Mouse (Mus musculus) embryonic facial prominence, embryonic 12.5 days (tissue): ENCODE data around the gene Gnaz. TPM values are rescaled to one million over a fixed set of nuclear protein-coding genes. Genes with fewer than 3 reads are reported as not detected.
"Not testable (repeated sequence)": the region's sequence is repeated elsewhere in the genome, so short reads cannot be mapped to it uniquely, and the experiment has no call there.

ENCODE experiments used
- ATAC-seq: fragments of 200-750 bp; cut with Nextera tagmentation; 2 replicates; pipeline ENCODE4 v1.8.0; 2017; ENCODE audit not compliant: insufficient number of reproducible peaks, insufficient read depth, low FRiP score, low TSS enrichment
- H3K27ac ChIP-seq: fragments of 300-500 bp; sonication (generic); 2 replicates; pipeline ENCODE4 v1.5.1; 2016; ENCODE audit warnings: mild to moderate bottlenecking
- H3K27me3 ChIP-seq: fragments of 300-500 bp; sonication (generic); 2 replicates; pipeline ENCODE4 v1.6.1; 2016; ENCODE audit warnings: mild to moderate bottlenecking, moderate library complexity
- H3K36me3 ChIP-seq: fragments of 300-500 bp; sonication (generic); 2 replicates; pipeline ENCODE4 v1.6.1; 2016; ENCODE audit warnings: mild to moderate bottlenecking
- H3K4me1 ChIP-seq: fragments of 300-500 bp; sonication (generic); 2 replicates; pipeline ENCODE4 v1.6.1; 2016
- H3K4me2 ChIP-seq: fragments of 300-500 bp; sonication (generic); replicated peaks from 2 replicates; pipeline ENCODE4 v1.6.1; 2016; ENCODE audit warnings: mild to moderate bottlenecking, moderate library complexity
- H3K4me3 ChIP-seq: fragments of 300-500 bp; sonication (generic); 2 replicates; pipeline ENCODE4 v1.5.1; 2016; ENCODE audit warnings: mild to moderate bottlenecking
- H3K9ac ChIP-seq: fragments of 300-500 bp; sonication (generic); 2 replicates; pipeline ENCODE4 v1.6.1; 2016; ENCODE audit warnings: mild to moderate bottlenecking, moderate library complexity
- H3K9me3 ChIP-seq: fragments of 300-500 bp; sonication (generic); 2 replicates; pipeline ENCODE4 v1.6.1; 2016; ENCODE audit warnings: mild to moderate bottlenecking, moderate library complexity
- whole genome bisulfite sequencing: fragments of 180-500 bp; shearing (Covaris S2); methylation state at CpG from one replicate; pipeline ENCODE4 v1.1.7; 2016; 5-methylcytosine and 5-hydroxymethylcytosine counted together
- polyA plus RNA-seq: library from polyadenylated mRNA; unstranded; fragments of >200 nt; fragmentation: Nextera tagmentation; extraction: Ambion mirVana; gene quantifications from 2 replicates; pipeline ENCODE4 v1.2.1, GENCODE M21; 2016

Gene Gnaz
- polyA plus RNA-seq, 1 experiment from 2014 or later: 5.2 TPM

- H3K4me3 ChIP-seq: no peak overlapping the region
- peaks cover 18% of the 10 kb centered on the region for H3K4me1 ChIP-seq
- H3K27ac ChIP-seq: no peak overlapping the region
- ATAC-seq: no peak
- H3K4me2 ChIP-seq: no peak overlapping the region
- no peaks in the 10 kb centered on the region for H3K27me3 ChIP-seq
- no peaks in the 10 kb centered on the region for H3K36me3 ChIP-seq
- no peak overlapping the region for H3K9ac ChIP-seq
- H3K9me3 ChIP-seq: no peaks in the 10 kb centered on the region
- 74% methylated on average over 5 of the region's 5 CpGs for WGBS
Measured at GRCm38 (mm10) chr10:75031345-75032114, 64.6 kb downstream of the Gnaz start.

GRCm38 (mm10) chr10:75032395-75032794 is 65.4 kb downstream of the Gnaz start, which contains the start of gene Rsph14:
Gene Rsph14, minus strand, starts transcription at chr10:75032586.
- Histone ChIP-seq H3K9me3 (no peaks in the 10 kb centered on the region), H3K9ac (no peak within 1 kb of the TSS), H3K27me3 (no peaks in the 10 kb centered on the region), H3K4me3 (no peak within 1 kb of the TSS), H3K4me1 (peaks cover 20% of the 10 kb centered on the region), H3K4me2 (peak within 1 kb of the TSS; percentile 32; the same call in 1 of the 2 replicates), H3K36me3 (no peaks in the 10 kb centered on the region), H3K27ac (no peak within 1 kb of the TSS)
- ATAC-seq: no peak
- 16% methylated on average over 10 of the region's 10 CpGs for WGBS

DNA sequence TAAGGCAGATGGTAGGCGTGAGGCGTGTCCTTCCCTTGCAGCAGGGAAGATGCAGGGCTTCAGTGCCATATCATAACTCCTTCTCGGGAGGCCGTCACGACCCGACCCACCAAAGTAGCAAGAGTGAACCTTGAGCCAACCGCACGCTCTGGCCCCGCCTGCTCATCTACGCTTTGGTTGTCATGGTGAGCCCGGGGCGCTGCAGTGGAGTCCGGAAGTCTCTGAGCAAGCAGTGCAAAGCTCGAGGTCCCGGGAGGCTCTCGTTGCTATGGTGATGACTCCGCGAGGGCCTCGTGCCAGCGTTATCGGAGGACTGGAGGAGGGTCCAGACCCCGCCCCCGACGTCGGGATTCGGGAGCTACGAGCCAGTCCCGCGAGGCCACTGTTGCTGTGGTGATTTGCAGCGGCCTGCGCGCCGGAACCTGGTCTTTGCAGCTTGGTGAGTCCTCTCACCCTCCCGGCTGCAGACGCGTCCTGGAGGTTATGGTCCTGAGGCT is 70.0 kb downstream of the Gnaz start, which contains the start of gene Rab36:
Gene Rab36 (plus strand): TSS at position 176 of the 497 bp plus-strand sequence.
- peak; percentile 96 for ATAC-seq

DNA sequence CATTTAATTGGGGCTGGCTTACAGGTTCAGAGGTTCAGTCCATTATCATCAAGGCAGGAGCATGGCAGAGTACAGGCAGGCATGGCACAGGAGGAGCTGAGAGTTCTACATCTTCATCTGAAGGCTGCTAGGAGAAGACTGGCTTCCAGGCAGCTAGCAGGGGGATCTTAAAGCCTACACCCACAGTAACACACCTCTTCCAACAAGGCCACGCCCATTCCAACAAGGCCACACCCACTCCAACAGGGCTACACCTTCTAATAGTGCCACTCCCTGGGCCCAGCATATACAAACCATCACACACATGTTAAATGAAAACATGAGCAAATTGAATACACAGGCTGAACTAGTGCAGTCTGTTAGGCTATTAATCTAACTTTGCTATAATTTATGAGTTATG is 75.1 kb downstream of the Gnaz start:
- H3K27me3 ChIP-seq, H3K4me3 ChIP-seq, H3K4me2 ChIP-seq, H3K4me1 ChIP-seq, H3K9me3 ChIP-seq, H3K9ac ChIP-seq, H3K27ac ChIP-seq, ATAC-seq: not testable (repeated sequence)
- peaks cover 16% of the 10 kb centered on the region; the same call in 1 of the 2 replicates for H3K36me3 ChIP-seq
- 15% methylated on average over 1 of the region's 1 CpGs for WGBS

More for the DNA sequence above, 70.0 kb downstream of the Gnaz start, which contains the start of gene Rab36:
- Histone ChIP-seq H3K9me3 (no peaks in the 10 kb centered on the region), H3K4me1 (peaks cover 25% of the 10 kb centered on the region), H3K4me2 (peak within 1 kb of the TSS; percentile 76), H3K27me3 (no peaks in the 10 kb centered on the region), H3K9ac (peak within 1 kb of the TSS; percentile 63), H3K27ac (peak within 1 kb of the TSS; percentile 92), H3K36me3 (no peaks in the 10 kb centered on the region), H3K4me3 (peak within 1 kb of the TSS; percentile 46)
- under 1% methylated on average over 36 of the region's 36 CpGs for WGBS

- H3K4me1 ChIP-seq: no peaks in the 10 kb centered on the region
- H3K4me3 ChIP-seq: no peak overlapping the region
- peaks cover 19% of the 10 kb centered on the region; the same call in 1 of the 2 replicates for H3K36me3 ChIP-seq
- 37% methylated on average over 7 of the region's 7 CpGs for WGBS
- no peak overlapping the region for H3K27ac ChIP-seq
- H3K4me2 ChIP-seq: no peak overlapping the region
- H3K9ac ChIP-seq: no peak overlapping the region
- H3K9me3 ChIP-seq: no peaks in the 10 kb centered on the region
- no peak for ATAC-seq
- H3K27me3 ChIP-seq: no peaks in the 10 kb centered on the region
Measured at GRCm38 (mm10) chr10:75044459-75044858, 77.5 kb downstream of the Gnaz start.

- Histone ChIP-seq H3K4me1 (no peaks in the 10 kb centered on the region), H3K27me3 (no peaks in the 10 kb centered on the region), H3K9me3 (no peaks in the 10 kb centered on the region), H3K27ac (no peak overlapping the region), H3K36me3 (peaks cover 19% of the 10 kb centered on the region; the same call in 1 of the 2 replicates), H3K4me3 (no peak overlapping the region), H3K4me2 (no peak overlapping the region), H3K9ac (no peak overlapping the region)
- WGBS: 88% methylated on average over 15 of the region's 15 CpGs
- ATAC-seq: no peak
Measured at GRCm38 (mm10) chr10:75045831-75046230, 78.9 kb downstream of the Gnaz start.

- no peak overlapping the region for H3K27ac ChIP-seq
- ATAC-seq: no peak
- no peak overlapping the region for H3K9ac ChIP-seq
- 96% methylated on average over 7 of the region's 7 CpGs for WGBS
- no peak overlapping the region for H3K4me3 ChIP-seq
- H3K4me1 ChIP-seq: no peaks in the 10 kb centered on the region
- peaks cover 19% of the 10 kb centered on the region; the same call in 1 of the 2 replicates for H3K36me3 ChIP-seq
- H3K9me3 ChIP-seq: no peaks in the 10 kb centered on the region
- no peak overlapping the region for H3K4me2 ChIP-seq
- H3K27me3 ChIP-seq: no peaks in the 10 kb centered on the region
Measured at GRCm38 (mm10) chr10:75048711-75049110, 81.7 kb downstream of the Gnaz start.

DNA sequence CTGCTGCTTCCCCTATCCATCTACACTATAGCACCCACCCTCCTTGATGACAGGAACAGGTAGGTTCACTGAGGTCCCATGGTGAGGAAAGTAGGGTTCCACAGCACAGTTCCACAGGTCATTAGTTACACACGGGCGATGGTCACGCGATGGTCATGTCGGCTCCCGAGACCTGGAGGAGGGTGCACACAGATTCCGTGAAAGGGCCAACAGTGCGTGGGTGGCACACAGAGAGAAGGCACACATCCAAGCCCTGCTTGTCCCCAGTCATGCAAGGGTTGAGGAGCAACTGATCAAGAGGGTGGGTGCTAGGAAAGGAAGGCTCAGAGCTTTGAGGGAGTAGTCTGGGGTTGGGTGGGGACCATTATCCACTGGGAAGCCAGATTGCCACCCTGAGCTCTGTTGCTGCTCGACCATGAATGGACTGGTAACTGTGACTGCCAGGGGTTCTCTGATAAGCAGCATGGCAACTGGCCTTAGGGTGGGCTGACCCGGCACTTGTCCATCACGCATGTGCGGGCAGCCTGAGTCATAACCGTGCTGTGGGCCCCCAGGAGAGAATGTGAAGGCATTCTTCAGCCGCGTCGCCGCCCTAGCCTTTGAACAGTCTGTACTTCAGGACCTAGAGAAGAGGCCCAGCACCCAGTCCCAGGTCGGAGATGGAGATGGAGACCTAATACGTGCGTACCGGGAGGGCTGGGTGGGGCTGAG is 84.5 kb downstream of the Gnaz start:
- 91% methylated on average over 21 of the region's 21 CpGs for WGBS
- H3K9ac ChIP-seq: no peak overlapping the region
- peaks cover 7% of the 10 kb centered on the region; the same call in 1 of the 2 replicates for H3K36me3 ChIP-seq
- H3K4me1 ChIP-seq: 0 out of 2 replicates have a peak, but pooled peaks cover 8% of the 10 kb centered on the region
- H3K27me3 ChIP-seq: no peaks in the 10 kb centered on the region
- no peak overlapping the region for H3K4me2 ChIP-seq
- ATAC-seq: no peak
- no peak overlapping the region for H3K4me3 ChIP-seq
- no peaks in the 10 kb centered on the region for H3K9me3 ChIP-seq
- H3K27ac ChIP-seq: no peak overlapping the region

DNA sequence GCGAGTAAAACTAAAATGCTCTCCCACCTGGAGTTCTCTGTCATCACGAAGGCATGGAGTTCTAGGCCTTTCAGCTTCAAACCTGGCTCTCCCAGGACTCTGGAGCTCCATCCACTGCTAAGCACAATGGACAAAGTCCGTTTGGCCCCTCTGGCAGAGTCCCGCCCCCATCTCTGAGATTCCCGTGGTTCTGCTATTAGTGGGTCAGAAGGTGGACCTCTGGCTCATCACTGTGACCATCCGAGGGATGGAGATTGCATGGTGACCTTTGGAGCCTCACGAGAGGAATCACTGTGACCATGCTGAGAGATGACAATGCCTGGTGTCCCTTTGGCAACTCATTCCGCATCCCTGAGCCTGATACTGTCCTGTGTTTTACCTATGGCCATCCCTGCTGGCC is 85.9 kb downstream of the Gnaz start:
- Histone ChIP-seq H3K4me1 (0 out of 2 replicates have a peak, but pooled peaks cover 8% of the 10 kb centered on the region), H3K9ac (no peak overlapping the region), H3K36me3 (no peaks in the 10 kb centered on the region), H3K27me3 (no peaks in the 10 kb centered on the region), H3K4me2 (no peak overlapping the region), H3K27ac (no peak overlapping the region), H3K9me3 (no peaks in the 10 kb centered on the region), H3K4me3 (no peak overlapping the region)
- 76% methylated on average over 8 of the region's 8 CpGs for WGBS
- no peak for ATAC-seq

DNA sequence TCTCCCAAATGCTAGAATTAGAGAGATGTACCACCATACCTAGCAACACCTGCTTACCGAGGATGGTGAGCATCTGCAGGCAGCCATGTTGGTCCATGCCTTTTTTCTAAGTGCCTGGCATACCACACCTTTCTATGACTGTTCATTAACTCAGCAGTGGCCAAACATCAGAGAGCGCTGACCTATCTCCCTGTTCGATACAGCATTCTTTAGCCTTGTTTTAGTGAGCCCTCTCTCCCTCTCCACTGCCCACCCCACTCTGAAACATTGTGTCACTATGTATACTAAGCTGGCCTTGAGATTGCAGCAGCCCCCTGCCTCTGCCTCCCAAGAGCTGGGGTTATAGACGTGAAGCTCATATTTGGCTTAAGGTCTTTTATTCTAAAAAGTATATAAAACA is 86.7 kb downstream of the Gnaz start:
- Histone ChIP-seq H3K4me2 (no peak overlapping the region), H3K36me3 (no peaks in the 10 kb centered on the region), H3K27ac (no peak overlapping the region), H3K4me3 (no peak overlapping the region), H3K4me1 (0 out of 2 replicates have a peak, but pooled peaks cover 8% of the 10 kb centered on the region), H3K9me3 (no peaks in the 10 kb centered on the region), H3K27me3 (no peaks in the 10 kb centered on the region), H3K9ac (no peak overlapping the region)
- ATAC-seq: no peak
- 90% methylated on average over 4 of the region's 4 CpGs for WGBS

DNA sequence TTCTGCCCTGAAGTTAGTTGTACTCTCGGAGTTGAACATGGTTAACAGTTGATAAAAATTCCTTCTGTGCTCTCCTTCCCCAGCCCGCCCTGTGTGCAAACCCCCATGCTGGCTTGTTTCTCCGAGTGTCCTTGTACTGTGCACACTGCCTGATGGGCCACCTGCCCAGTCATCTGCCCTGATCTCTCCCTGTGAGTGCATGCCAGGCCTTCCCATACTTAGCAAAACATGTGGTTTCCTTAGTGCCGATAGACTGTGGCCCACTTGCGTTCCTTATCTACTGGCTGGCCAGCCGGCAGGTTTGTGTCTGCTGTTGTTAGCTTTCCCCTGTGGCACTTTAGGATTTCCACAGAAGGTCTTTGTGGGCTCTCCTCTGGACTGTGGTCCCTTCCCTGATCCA is 87.1 kb downstream of the Gnaz start:
- no peaks in the 10 kb centered on the region for H3K9me3 ChIP-seq
- H3K4me3 ChIP-seq: no peak overlapping the region
- H3K36me3 ChIP-seq: no peaks in the 10 kb centered on the region
- WGBS: 70% methylated on average over 6 of the region's 6 CpGs
- no peak overlapping the region for H3K4me2 ChIP-seq
- no peak overlapping the region for H3K27ac ChIP-seq
- no peaks in the 10 kb centered on the region for H3K27me3 ChIP-seq
- H3K4me1 ChIP-seq: 0 out of 2 replicates have a peak, but pooled peaks cover 11% of the 10 kb centered on the region
- no peak for ATAC-seq
- no peak overlapping the region for H3K9ac ChIP-seq
